Mouse (Mus musculus) megakaryocyte, embryonic 14.5 days (primary cell): ENCODE data around the gene Fgd4. TPM values are rescaled to one million over a fixed set of nuclear protein-coding genes. Genes with fewer than 3 reads are reported as not detected.
A peak's percentile ranks its signal among the peaks of the same experiment; 100 is the strongest.
"Not testable (repeated sequence)": the region's sequence is repeated elsewhere in the genome, so short reads cannot be mapped to it uniquely, and the experiment has no call there.

Experiments used
- H3K27me3 ChIP-seq: replicated peaks from 2 replicates; pipeline ENCODE3; 2012; ENCODE audit warnings: inconsistent platforms
- H3K36me3 ChIP-seq: replicated peaks from 2 replicates; pipeline ENCODE3; 2012; ENCODE audit warnings: low read length, inconsistent platforms, mixed read lengths
- H3K4me1 ChIP-seq: 2 replicates; pipeline ENCODE4 v1.6.1; 2012; ENCODE audit warnings: inconsistent platforms
- H3K4me3 ChIP-seq: replicated peaks from 2 replicates; pipeline ENCODE3; 2012; ENCODE audit warnings: moderate library complexity, mild to moderate bottlenecking, inconsistent platforms
- H3K9me3 ChIP-seq: 2 replicates; pipeline ENCODE4 v1.6.1; 2012; ENCODE audit warnings: inconsistent platforms
- FLI1 ChIP-seq: IDR thresholded peaks from 2 replicates; pipeline ENCODE4 v1.6.1; 2012; ENCODE audit warnings: low read length, inconsistent platforms, mixed read lengths
- GATA1 ChIP-seq: IDR thresholded peaks from 3 replicates; pipeline ENCODE4 v1.6.1; 2012; ENCODE audit warnings: mixed read lengths, low read length, inconsistent platforms, borderline replicate concordance
- polyA plus RNA-seq: library from polyadenylated mRNA; stranded (reverse); fragments of >175 nt; gene quantifications from 2 replicates; pipeline ENCODE4 v1.2.3, GENCODE M21; 2012; ENCODE audit warnings: low replicate concordance; ENCODE audit not compliant: insufficient read depth

Gene Fgd4
- polyA plus RNA-seq, 1 experiment: 0.06 TPM

DNA sequence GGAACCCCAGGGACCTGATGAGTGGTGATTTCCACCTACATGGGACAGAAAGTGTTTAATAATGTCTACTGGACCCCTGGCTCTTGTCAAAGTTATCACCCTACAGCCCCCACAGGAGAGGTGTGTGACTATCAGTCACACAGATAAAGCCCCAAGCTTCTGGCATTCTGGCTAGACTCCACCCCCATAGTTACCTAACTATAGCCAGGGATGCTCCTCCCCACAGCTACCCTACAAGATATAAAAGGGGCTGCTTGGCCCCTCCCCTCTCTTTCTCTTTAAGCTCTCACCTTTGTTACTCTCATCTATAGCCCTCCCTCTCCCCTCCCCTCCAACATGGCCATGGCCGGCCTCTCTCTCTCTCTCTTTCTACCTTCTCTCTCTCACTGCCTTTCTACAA, 53.7 kb downstream of the Fgd4 start:
- Histone ChIP-seq H3K27me3 (no peaks in the 10 kb centered on the region), H3K4me1 (peaks cover 13% of the 10 kb centered on the region), H3K36me3 (no peaks in the 10 kb centered on the region), H3K4me3 (no peak overlapping the region), H3K9me3 (no peaks in the 10 kb centered on the region)
- TF ChIP-seq GATA1: no peak
- no peak for TF ChIP-seq FLI1

GRCm38 (mm10) chr16:16542956-16543441, 57.4 kb downstream of the Fgd4 start:
- Histone ChIP-seq H3K4me1 (peaks cover 9% of the 10 kb centered on the region), H3K36me3 (no peaks in the 10 kb centered on the region)
- TF ChIP-seq FLI1 (no peak), GATA1 (no peak)

GRCm38 (mm10) chr16:16539396-16539795, 61.0 kb downstream of the Fgd4 start:
- not testable (repeated sequence) for H3K36me3 ChIP-seq, H3K4me1 ChIP-seq, H3K9me3 ChIP-seq, H3K4me3 ChIP-seq, H3K27me3 ChIP-seq

More at GRCm38 (mm10) chr16:16542956-16543441, 57.4 kb downstream of the Fgd4 start:
- H3K4me3 ChIP-seq: no peak overlapping the region
- H3K9me3 ChIP-seq: no peaks in the 10 kb centered on the region
- no peaks in the 10 kb centered on the region for H3K27me3 ChIP-seq

DNA sequence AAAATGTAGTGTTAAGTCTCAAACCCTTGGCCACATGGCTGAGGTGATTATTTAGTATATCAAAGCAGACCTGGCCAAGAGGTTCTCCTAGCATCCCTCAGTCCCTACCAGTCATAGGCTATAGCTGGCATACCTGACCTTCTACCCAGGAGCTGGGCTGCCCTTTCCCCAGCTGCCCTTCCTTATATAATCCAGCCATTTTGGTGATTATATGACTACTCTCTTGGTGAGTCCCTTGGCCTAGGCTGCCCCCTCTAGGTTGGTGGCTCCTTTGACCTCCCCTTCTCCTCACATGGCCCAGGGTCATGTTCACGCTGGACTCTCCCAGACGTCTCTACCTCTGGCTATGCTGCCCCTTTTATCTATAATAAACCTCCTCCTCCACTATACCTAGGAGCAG, 65.1 kb downstream of the Fgd4 start:
- no peaks in the 10 kb centered on the region for H3K27me3 ChIP-seq
- TF ChIP-seq GATA1: no peak
- TF ChIP-seq FLI1: no peak

GRCm38 (mm10) chr16:16528014-16528413, 72.3 kb downstream of the Fgd4 start:
- H3K27me3 ChIP-seq: no peaks in the 10 kb centered on the region
- H3K4me1 ChIP-seq: no peaks in the 10 kb centered on the region
- no peaks in the 10 kb centered on the region for H3K36me3 ChIP-seq
- TF ChIP-seq FLI1 (no peak), GATA1 (no peak)
- H3K4me3 ChIP-seq: no peak overlapping the region
- no peaks in the 10 kb centered on the region for H3K9me3 ChIP-seq

More for the DNA sequence above, 65.1 kb downstream of the Fgd4 start:
- Histone ChIP-seq H3K9me3 (no peaks in the 10 kb centered on the region), H3K4me3 (no peak overlapping the region), H3K36me3 (no peaks in the 10 kb centered on the region), H3K4me1 (no peaks in the 10 kb centered on the region)

GRCm38 (mm10) chr16:16527267-16527666, 73.1 kb downstream of the Fgd4 start:
- TF ChIP-seq FLI1: no peak
- no peak for TF ChIP-seq GATA1
- H3K4me1 ChIP-seq: no peaks in the 10 kb centered on the region
- H3K27me3 ChIP-seq: no peaks in the 10 kb centered on the region
- no peaks in the 10 kb centered on the region for H3K9me3 ChIP-seq
- no peak overlapping the region for H3K4me3 ChIP-seq
- H3K36me3 ChIP-seq: no peaks in the 10 kb centered on the region

- Histone ChIP-seq H3K4me3 (no peak overlapping the region), H3K27me3 (no peaks in the 10 kb centered on the region), H3K36me3 (no peaks in the 10 kb centered on the region), H3K9me3 (no peaks in the 10 kb centered on the region), H3K4me1 (no peaks in the 10 kb centered on the region)
- TF ChIP-seq FLI1 (no peak), GATA1 (no peak)
Observed at GRCm38 (mm10) chr16:16526741-16527105, 73.6 kb downstream of the Fgd4 start.

DNA sequence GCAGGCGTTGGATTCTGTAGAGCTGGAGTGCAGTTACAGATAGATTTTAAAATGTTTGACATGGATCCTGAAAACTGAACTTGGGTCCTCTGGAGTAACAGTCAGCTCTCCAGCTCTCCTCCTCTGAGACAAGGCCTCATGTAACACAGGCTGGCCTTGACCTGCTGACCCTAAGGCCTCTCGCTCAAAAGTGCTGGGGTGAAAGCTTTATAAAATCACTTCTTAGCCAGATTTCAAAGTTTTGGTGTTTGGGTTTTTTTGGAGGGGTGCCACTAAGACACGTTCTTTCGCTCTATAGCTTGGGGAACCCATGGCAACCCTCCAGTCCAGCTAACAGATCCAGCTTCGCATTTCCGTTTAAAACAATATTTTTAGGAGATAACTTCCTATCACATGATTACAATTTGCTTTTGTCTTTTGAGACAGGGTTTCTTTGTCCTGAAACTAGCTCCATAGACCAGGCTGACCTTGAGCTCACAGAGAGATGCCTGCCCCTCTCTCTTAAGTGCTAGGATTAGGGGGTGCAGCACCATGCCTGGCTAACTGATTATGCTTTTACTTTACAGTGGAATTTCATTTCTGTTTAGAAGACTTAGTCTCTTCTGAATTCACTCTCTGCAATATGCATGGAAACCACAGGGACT, 74.1 kb downstream of the Fgd4 start:
- no peaks in the 10 kb centered on the region for H3K27me3 ChIP-seq
- TF ChIP-seq GATA1: no peak
- no peak for TF ChIP-seq FLI1
- no peaks in the 10 kb centered on the region for H3K36me3 ChIP-seq
- H3K4me3 ChIP-seq: no peak overlapping the region
- H3K4me1 ChIP-seq: no peaks in the 10 kb centered on the region
- no peaks in the 10 kb centered on the region for H3K9me3 ChIP-seq

- Histone ChIP-seq H3K27me3 (no peaks in the 10 kb centered on the region), H3K4me3 (peak overlapping the region; percentile 20), H3K4me1 (no peaks in the 10 kb centered on the region), H3K36me3 (no peaks in the 10 kb centered on the region), H3K9me3 (no peaks in the 10 kb centered on the region)
- TF ChIP-seq GATA1 (no peak), FLI1 (no peak)
Observed at GRCm38 (mm10) chr16:16525266-16525904, 75.0 kb downstream of the Fgd4 start.

GRCm38 (mm10) chr16:16523632-16524031, 76.7 kb downstream of the Fgd4 start:
- Histone ChIP-seq H3K4me3 (no peak overlapping the region), H3K27me3 (no peaks in the 10 kb centered on the region), H3K36me3 (no peaks in the 10 kb centered on the region), H3K4me1 (no peaks in the 10 kb centered on the region), H3K9me3 (no peaks in the 10 kb centered on the region)
- TF ChIP-seq FLI1 (no peak), GATA1 (no peak)

DNA sequence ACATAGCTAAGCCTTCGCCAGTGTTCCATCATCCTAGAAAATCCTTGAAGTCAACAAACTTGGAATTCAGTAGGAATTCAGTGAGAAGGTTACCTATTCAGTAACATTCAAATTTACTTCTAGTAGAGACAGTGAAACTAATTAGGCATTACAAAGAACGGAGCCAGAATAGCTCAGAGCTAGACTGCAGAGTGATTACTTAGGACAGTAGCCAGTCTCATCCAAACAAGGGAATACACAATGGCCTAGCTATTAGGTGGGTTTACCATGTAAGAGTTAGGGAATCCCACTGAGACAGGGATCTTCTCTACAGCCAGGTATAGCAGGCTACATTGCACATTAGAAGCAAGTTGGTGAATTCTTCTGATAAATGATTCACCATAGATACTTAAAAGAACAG, 77.5 kb downstream of the Fgd4 start:
- H3K9me3 ChIP-seq, H3K27me3 ChIP-seq, H3K4me1 ChIP-seq, H3K4me3 ChIP-seq, H3K36me3 ChIP-seq: not testable (repeated sequence)
